Mouse (Mus musculus): ENCODE measurements around the gene Vmn2r80. TPM values are rescaled to one million over a fixed set of nuclear protein-coding genes. Genes with fewer than 3 reads are reported as not detected.
"Not testable (repeated sequence)": the region's sequence is repeated elsewhere in the genome, so short reads cannot be mapped to it uniquely, and the experiment has no call there.

The Vmn2r80 gene
- not detected for total RNA-seq (2021)
- long read RNA-seq, experiment 1: 0 reads
- long read RNA-seq, experiment 2: 0 reads

DNA sequence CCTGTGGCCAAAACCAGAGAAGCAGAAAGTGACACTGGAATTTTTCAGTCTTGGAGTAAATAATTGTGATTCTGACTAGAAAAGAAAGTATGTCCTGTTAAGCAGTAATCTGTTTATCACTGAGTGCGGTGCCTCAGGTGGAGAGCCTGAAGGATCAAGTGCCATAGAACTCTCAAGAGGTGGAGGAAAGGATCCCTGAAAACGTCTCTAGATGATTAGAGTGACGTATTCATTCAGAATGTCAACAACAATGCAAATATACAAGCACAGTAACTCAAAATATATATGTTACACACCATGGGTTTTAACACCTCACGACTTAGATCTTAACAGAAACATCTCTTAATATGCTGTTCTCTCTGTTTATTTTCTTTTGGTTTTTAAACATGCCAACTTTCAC is at the start of gene Vmn2r80:
Gene Vmn2r80 (plus strand): TSS at position 301 of the 400 bp plus-strand sequence.
- DNase-seq: not testable (repeated sequence)

DNA sequence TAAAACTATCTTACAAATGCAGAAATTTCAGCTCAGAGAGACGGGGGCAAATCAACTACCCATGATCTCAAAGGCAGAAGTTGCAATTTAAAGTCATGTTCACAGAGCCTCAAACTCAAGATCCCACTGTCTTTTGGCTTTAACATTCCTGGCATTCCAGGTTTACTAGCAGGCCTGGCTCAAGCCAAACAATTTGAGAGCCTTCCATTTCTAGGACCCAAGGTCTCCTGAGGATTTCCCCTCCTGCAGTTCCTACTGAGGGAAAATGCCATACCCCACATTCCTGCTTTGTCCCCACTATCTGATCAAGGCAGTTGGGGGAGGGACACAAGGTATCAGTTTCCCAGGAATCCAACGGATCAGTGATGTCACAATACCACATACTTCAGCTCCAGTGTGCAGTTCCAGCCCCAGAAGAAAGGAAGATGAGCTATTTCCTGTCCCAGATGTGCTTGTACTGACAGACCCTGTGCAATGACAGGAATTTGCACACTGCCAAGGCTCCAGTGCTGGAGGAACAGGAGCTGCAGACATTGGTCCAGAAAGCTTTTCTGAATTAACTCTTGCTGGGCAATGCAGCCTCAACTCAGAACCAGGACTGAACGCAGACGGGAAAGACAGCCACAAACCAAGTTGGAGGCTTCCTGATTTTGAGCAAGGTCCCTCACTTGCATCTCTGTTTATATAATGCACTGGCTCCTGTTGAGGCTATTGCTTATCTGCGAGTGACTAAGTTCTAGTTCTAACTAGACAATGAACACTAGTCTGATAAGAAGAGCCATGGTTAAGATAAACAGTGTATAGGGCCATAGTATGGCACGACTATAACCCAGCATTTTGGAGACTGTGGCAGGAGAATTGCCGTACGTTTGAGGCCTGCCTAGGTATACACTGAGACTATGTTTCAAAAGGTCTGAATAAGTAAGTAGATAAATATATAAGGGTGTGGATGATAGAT is 42.0 kb upstream of the Vmn2r80 start:
- DNase-seq: no peak

DNA sequence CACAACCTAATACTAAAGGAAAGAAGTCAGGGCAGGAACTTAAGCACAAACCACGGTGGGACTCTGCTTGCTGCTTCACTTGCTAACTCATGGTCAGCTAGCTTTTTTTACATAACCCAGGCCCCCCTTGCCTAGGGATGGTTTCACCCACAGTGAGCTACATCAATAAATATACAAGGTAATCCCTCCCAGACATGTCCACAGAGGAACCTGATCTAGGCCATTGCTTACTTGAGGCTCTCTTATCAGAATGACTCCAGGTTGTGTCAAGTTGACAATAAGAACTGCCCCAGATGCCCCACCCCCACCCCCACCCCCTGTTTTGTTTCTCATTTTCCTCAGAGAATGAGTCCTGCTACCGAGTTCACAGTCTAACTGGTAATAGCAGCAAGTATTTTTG is 41.0 kb upstream of the Vmn2r80 start:
- no peak for DNase-seq

DNA sequence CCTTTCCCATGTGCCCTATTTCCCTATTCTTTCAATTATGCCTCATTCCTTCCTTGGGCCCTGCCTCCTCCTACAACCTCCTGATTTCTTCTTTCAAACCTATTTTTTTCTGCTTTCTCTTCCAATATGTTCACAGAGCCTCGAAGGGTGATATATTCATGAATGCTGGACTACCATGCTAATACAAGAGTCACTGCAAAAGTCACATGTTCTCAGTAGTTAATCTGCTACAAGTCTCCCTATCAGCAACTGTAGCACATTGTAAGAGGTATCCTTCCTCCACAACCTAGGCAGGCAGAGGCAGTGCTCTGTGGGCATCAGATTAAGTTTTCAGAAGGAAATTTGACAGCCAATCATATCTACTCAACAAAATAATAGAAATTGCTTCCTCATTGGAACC is 39.4 kb upstream of the Vmn2r80 start:
- DNase-seq: no peak

DNA sequence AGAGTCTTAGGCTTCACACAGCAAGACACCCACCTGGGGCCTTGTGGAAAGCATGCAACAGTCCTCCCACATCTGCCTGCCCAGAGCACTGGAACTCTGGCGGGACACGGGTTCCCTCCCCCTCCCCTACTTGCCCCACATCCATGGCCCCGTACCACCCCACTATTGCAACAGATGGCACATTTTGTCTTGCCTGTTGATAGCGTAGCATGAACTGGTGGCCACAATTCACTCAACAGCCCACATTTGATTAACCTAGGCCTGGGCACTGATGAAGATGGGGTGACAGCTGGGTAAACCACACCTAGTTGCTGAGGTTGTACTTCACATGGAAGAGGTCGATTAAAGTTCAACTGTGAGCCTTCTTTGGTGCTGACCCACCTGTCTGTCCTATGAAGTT is 38.1 kb upstream of the Vmn2r80 start:
- DNase-seq: no peak

DNA sequence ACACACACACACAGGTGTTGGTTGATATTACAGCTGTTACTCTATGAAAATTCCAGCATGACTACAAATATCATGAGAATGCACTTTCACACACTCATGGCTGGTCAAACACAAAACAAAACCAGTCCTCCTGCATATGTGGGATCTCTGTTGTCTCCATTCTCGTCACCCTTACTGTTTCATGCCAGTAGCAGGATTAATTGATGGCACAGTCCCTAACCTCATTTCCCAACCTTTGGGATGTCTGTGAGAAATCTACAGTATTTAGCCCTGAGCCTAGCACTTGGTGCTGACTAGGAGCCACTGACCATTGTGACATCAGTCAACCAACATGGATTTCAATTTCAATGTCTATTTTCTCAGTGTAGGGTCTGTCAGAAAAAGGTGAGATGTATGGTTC is 33.5 kb upstream of the Vmn2r80 start:
- no peak for DNase-seq

DNA sequence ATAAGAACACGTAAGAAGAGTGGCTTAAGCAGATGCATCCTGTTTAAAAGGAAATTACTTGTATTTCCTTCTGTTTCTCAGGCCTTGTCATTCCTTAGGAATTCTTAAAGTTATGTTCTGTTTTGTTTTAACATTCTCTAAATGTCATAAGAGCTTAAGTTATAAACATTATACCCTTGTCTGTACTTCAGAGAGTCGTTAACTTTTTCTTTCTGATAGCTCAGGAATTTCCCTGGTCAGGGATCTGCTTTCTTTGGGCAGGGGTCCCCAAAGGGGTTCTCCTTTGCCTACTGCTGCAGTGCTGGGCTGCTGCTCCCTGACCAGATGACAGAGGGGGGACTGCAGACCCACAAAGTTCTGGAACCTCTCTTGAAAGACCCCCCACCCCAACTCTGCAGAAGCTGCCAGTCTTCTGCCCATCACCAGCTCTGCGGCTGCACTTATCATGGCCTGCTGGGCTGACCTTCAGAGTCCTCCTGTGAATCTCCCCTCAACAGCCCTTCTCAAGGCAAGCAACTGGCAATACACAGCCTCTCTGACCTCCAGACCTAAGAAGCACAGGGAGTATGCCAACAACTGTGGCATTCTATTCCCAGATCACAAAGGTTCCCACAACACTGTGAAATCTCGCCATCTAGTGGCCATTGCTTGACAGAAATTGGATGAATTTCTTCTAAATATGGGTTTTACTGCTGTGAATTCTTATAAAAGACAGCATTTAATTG is 32.3 kb upstream of the Vmn2r80 start:
- DNase-seq: peak; percentile 48

DNA sequence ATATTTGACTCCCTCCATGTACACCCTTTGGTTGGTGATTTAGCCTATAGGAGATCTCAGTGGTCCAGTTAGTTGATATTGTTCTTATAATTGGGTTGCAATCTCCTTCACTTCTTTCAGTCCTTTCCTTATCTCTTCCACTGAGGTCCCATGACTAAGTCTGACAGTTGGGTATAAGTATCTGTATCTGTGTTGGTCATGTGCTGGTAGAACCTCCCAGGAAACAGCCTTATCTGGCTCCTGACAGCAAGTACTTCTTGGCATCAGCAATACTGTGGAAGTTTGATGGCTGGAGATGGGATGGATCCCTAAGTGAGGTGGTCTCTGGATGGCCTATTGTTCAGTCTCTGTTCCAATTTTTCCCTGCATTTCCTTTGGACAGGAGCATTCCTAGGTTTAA is 3.0 kb downstream of the Vmn2r80 start:
- no peak for DNase-seq

DNA sequence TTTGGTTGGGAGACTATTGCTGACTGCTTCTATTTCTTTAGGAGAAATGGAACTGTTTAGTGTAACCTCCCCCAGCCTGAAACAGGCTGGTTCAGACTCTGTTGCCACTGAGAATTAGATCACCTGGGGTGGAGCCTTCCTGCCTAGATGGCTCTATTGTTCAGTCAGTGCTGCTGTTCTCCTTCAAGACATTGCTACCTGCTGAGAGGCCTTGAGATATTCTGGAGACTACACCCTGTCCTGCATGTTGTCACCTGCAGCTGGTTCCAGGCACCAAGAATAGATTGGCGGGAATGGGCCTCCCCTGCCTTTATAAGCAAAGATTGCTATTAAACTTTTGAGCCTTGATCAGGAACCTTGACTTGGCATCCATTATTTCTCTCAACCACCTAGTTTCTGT is 51.4 kb downstream of the Vmn2r80 start:
- not testable (repeated sequence) for DNase-seq

DNA sequence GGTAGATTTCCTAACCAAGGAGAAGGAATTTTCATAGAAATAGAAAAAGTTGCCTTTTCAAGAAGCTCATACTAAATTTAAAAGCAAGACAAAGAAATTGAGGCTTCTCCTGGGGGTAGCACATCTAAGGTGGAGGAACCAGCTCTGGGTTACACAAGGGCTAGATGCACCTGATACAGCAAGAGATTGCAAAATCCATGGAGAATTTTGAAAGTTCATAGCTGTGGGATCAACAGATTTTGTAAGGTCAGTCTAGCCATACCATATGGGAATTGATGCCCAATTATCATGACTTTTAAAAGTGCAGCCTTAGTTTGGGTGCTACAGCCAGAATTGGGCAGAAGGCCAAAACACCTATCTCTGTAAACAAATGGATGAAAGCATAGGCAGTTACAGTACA is 71.9 kb downstream of the Vmn2r80 start:
- DNase-seq: no peak

DNA sequence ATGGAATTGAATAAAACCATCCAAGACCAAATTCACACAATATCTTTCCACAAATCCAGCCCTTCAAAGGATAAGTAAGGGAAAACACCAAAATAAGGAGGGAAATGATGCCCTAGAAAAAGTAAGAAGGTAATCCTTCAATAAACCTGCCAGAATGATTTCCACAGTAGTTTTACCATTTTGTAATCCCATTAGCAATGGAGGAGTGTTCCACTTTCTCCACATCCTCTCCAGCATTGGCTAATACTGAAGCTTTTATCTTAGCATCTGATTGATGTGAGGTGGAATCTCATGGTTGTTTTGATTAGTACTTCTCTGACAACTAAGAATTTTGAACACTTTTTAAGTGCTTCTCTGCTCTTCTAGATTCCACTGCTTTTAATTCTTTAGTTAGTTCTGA is 73.0 kb downstream of the Vmn2r80 start:
- DNase-seq: no peak

DNA sequence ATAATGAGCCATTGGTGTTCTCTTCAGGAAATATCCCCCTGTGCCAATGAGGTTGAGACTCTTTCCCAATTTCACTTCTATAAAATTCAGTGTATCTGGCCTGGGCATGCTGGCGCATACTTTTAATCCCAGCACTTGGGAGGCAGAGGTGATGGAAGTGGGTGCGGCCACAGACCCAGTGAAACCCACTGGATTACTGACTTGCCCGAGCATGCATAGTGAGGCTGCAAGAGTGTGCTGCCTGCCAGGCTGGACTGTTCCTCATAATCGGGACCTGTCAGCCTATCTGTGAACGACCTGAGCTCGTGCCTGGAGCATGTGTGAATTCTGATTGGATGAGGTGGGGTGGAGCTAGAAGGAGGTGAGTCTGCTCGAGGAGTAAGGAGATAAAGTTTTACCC is 73.6 kb downstream of the Vmn2r80 start:
- no peak for DNase-seq

Other genes with a start within 250 kb of the Vmn2r80 start
- gene Olfr1354, start 235.6 kb upstream of the Vmn2r80 start, total RNA-seq (2021): not detected
- gene Olfr8, start 198.1 kb upstream of the Vmn2r80 start, total RNA-seq (2021): not detected
- gene Olfr1353, start 185.5 kb upstream of the Vmn2r80 start, total RNA-seq (2021): not detected
- not detected for gene Olfr1352, start 167.7 kb upstream of the Vmn2r80 start, total RNA-seq (2021)
- gene Olfr1351, start 136.3 kb upstream of the Vmn2r80 start, total RNA-seq (2021): not detected
- gene Olfr57, start 120.0 kb upstream of the Vmn2r80 start, total RNA-seq (2021): not detected
- gene 2610008E11Rik, start 51.2 kb upstream of the Vmn2r80 start, total RNA-seq (2021): 10 to 100 TPM; 11.6 to 16.0 TPM
- gene Vmn2r81, start 98.9 kb downstream of the Vmn2r80 start, total RNA-seq (2021): not detected
- not detected for gene Vmn2r82, start 207.8 kb downstream of the Vmn2r80 start, total RNA-seq (2021)

Measured in gastrocnemius, postnatal 10 days (tissue).